8 mouse cellular contexts compared by ENCODE assay signal in the genomic region with DNA sequence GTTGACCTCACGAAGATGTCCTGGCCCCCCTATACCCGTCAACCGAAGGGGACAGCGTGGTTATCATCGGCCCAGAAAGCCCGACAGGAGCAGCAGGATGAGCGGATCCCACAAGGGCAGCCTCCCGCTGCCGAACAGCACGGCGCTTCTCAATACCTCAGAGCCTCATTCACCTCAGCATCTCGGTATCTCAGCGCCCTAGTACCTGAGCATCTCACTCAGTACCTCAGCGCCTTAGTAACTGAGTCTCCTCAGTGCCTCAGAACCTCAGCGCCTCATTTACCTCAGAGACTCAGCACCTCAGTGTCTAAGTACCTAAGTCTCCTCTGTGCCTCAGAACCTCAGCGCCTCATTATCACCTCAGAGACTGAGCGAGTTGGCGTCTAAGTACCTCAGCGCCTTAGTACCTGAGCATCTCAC. TPM values are rescaled to one million over a fixed set of nuclear protein-coding genes. Genes with fewer than 3 reads are reported as not detected.
A peak's percentile ranks its signal among the peaks of the same experiment; 100 is the strongest.
DNase-seq lines count a peak whose midpoint lies in the region; ATAC-seq lines count a peak whose summit lies in the region.

No protein-coding gene starts in this region.

- peak; percentile 6 for DNase-seq in CD4-positive, CD25-positive, alpha-beta regulatory T cell, adult 2 months (ENCODE audit: low read depth, low spot score)
- peak; percentile 32 for DNase-seq in retina, adult 2 months (ENCODE audit: low read depth, low spot score)
- DNase-seq in retina, embryonic 14.5 days (ENCODE audit: low spot score): no peak
- DNase-seq in forebrain, embryonic 11.5 days (ENCODE audit: low spot score): peak; percentile 52
- DNase-seq in liver, embryonic 13.5 days: peak; percentile 28
- peak; percentile 25 for DNase-seq in thymus, postnatal 4 days
- no peak for DNase-seq in T-cell, adult 2 months (ENCODE audit: low spot score)

- peaks cover 5% of the 10 kb centered on the region for H3K4me1 ChIP-seq in forebrain, embryonic 11.5 days (replicated peaks; ENCODE audit: control insufficient read depth, insufficient read depth, low read length)
- peaks cover 26% of the 10 kb centered on the region for H3K4me1 ChIP-seq in liver, embryonic 13.5 days (replicated peaks)

- no peaks in the 10 kb centered on the region for H3K27me3 ChIP-seq in forebrain, embryonic 11.5 days (ENCODE audit: control insufficient read depth, insufficient read depth, low read length)
- peaks cover 11% of the 10 kb centered on the region; the same call in 1 of the 2 replicates for H3K27me3 ChIP-seq in liver, embryonic 13.5 days

- H3K4me3 ChIP-seq in forebrain, embryonic 11.5 days (ENCODE audit: low read depth, low read length): peak overlapping the region; percentile 55
- H3K4me3 ChIP-seq in liver, embryonic 13.5 days (replicated peaks): peak overlapping the region; percentile 88

- H3K9me3 ChIP-seq in forebrain, embryonic 11.5 days (ENCODE audit: control insufficient read depth, low read length): no peaks in the 10 kb centered on the region
- no peaks in the 10 kb centered on the region for H3K9me3 ChIP-seq in liver, embryonic 13.5 days (replicated peaks)

- WGBS in forebrain, embryonic 11.5 days: under 1% methylated on average over 19 of the region's 19 CpGs
- WGBS in liver, embryonic 13.5 days (ENCODE audit: insufficient replicate concordance): 2% methylated on average over 19 of the region's 19 CpGs

- H3K36me3 ChIP-seq in forebrain, embryonic 11.5 days (ENCODE audit: control insufficient read depth, insufficient read depth, low read length): no peaks in the 10 kb centered on the region
- no peaks in the 10 kb centered on the region for H3K36me3 ChIP-seq in liver, embryonic 13.5 days

- peak overlapping the region; percentile 93 for H3K4me2 ChIP-seq in forebrain, embryonic 11.5 days (ENCODE audit: low read depth, low read length, severe bottlenecking)
- H3K4me2 ChIP-seq in liver, embryonic 13.5 days: peak overlapping the region; percentile 75

- peak overlapping the region; percentile 73 for H3K9ac ChIP-seq in forebrain, embryonic 11.5 days (ENCODE audit: low read length)
- peak overlapping the region; percentile 91 for H3K9ac ChIP-seq in liver, embryonic 13.5 days

- ATAC-seq in CD4-positive, CD25-positive, alpha-beta regulatory T cell, adult 4 months: no peak
- ATAC-seq in forebrain, embryonic 11.5 days (replicated peaks; ENCODE audit: low FRiP score): no peak
- no peak for ATAC-seq in liver, embryonic 13.5 days (ENCODE audit: low read depth)

- no peak overlapping the region for H3K27ac ChIP-seq in forebrain, embryonic 11.5 days (ENCODE audit: low read depth, low read length)
- H3K27ac ChIP-seq in liver, embryonic 13.5 days: peak overlapping the region; percentile 95

RNA-seq across cellular contexts. Expression of gene Syt14, which starts 0.6 kb away (rescaled TPM):
- under 1 TPM in 1 of 2 experiments, not detected in 1; 0.05 TPM for polyA plus RNA-seq in CD4-positive, CD25-positive, alpha-beta regulatory T cell, adult 4 months (2017; shearing (Covaris generic))
- 8.4 and 8.8 TPM in 2 replicates for polyA plus RNA-seq in forebrain, embryonic 11.5 days (2014; fragmentation: Nextera tagmentation; extraction: Ambion mirVana)
- polyA plus RNA-seq in liver, embryonic 13.5 days (2015; fragmentation: Nextera tagmentation; extraction: Ambion mirVana): 5.0 and 5.3 TPM in 2 replicates

Comparison
In these comparisons a context has a peak if more than half of its experiments do, and no peak if none do; other contexts are left out.
1. DNase-seq: peak in CD4-positive, CD25-positive, alpha-beta regulatory T cell, adult 2 months (single experiment), retina, adult 2 months (single experiment), forebrain, embryonic 11.5 days (single experiment), liver, embryonic 13.5 days (single experiment) and thymus, postnatal 4 days (single experiment); none in retina, embryonic 14.5 days (single experiment) and T-cell, adult 2 months (single experiment).